Mouse (Mus musculus) c-Kit-positive CD71-negative TER-119-negative erythroid progenitor cells, embryonic 14.5 days (primary cell): ENCODE data around the gene 4930522L14Rik.
"Not testable (repeated sequence)": the region's sequence is repeated elsewhere in the genome, so short reads cannot be mapped to it uniquely, and the experiment has no call there.

Source experiments
- DNase-seq: peaks from one replicate; pipeline ENCODE4 v3.0.0-alpha.2; 2013; ENCODE audit warnings: low read depth

The 4930522L14Rik gene

GRCm38 (mm10) chr5:109751391-109752071 lies at the start of gene 4930522L14Rik:
Gene 4930522L14Rik (minus strand): TSS chr5:109751886.
- DNase-seq = peak; percentile 17

DNA sequence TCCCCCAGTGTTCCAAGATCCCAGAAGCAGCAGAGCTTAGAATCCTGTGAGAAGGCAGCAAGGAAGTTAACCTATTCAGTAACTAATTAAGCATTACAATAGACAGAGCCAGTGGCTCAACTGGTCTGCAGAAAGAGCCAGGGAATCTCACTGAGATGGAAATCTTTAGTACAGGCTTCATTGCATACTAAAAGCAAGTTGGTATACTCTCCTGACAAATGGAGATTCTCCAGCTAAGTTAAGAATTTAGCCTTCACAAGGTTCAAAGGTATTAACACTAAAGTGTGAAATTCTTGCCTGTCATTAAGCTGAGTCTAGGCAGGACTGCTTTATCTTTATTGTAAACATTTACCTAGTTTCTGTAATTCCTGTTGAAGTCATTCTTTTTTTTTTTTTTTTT lies 49.8 kb upstream of the 4930522L14Rik start:
- not testable (repeated sequence) for DNase-seq

DNA sequence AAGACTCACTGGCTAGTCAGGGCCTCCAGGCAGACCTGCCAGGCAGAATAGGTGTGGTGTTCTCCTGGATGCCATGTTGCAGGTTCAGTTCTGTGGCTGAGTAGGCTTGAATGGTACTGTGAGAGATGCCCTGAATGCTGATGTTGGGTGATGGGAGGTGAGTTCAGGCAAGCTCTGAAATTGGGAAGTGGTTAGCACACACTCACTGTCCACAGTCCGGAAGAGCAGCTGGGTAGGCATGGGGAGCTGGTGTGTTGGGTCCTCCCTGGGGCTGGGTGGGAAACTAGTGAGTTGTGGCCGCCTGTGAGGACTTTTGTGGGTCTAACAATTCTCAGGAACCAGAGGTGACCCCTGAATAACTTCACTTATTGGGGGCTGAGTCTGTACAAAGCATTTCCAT lies 48.3 kb upstream of the 4930522L14Rik start:
- not testable (repeated sequence) for DNase-seq

- DNase-seq = not testable (repeated sequence)
These were observed 45.3 kb upstream of the 4930522L14Rik start for GRCm38 (mm10) chr5:109797017-109797416.

- DNase-seq = peak; percentile 31
These were observed 44.4 kb upstream of the 4930522L14Rik start for GRCm38 (mm10) chr5:109795967-109796652.

GRCm38 (mm10) chr5:109752073-109752780 lies 541 bp upstream of the 4930522L14Rik start:
- not testable (repeated sequence) for DNase-seq

GRCm38 (mm10) chr5:109745081-109745480 lies 6.6 kb downstream of the 4930522L14Rik start:
- DNase-seq = not testable (repeated sequence)

DNA sequence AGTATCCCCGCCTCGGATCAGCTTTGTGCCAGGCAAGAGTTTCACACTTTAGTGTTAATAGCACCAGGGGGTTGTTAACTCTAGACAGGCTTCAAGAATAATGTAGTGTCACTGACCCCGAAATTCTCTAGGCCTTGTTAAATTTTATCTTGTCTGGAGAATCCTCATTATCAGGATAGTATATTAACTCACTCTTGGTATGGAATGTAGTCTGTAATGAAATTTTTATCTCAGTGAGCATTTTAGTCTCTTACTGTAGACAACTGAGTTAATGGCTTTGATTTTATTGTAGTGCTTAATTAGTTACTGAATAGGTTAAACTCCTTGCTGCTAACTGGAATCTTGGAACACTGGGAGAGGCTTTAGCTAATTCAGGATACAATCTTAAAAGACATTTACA lies 34.3 kb downstream of the 4930522L14Rik start:
- DNase-seq = not testable (repeated sequence)

- not testable (repeated sequence) for DNase-seq
These were observed 60.3 kb downstream of the 4930522L14Rik start for GRCm38 (mm10) chr5:109691205-109691965.

GRCm38 (mm10) chr5:109690537-109691201 lies 61.0 kb downstream of the 4930522L14Rik start, which contains the start of gene 5430403G16Rik:
Gene 5430403G16Rik (minus strand): TSS chr5:109691041.
- peak; percentile 76 for DNase-seq
